Mouse (Mus musculus) urinary bladder, adult 18-20 months (tissue): Measurements from ENCODE around the gene Cfap100.

ENCODE experiments used
- DNase-seq, 2 experiments: peaks; one replicate each; pipeline ENCODE4 v3.0.0; 2022; ENCODE audit warnings: low spot score in 2 of 2, mixed read lengths in 2 of 2

The Cfap100 gene

GRCm38 (mm10) chr6:90428380-90428974 is at the start of gene Cfap100:
Gene Cfap100 (minus strand): TSS chr6:90428797.
- peak; percentile 37 to 52 for DNase-seq

GRCm38 (mm10) chr6:90476941-90477518 is 48.4 kb upstream of the Cfap100 start:
- DNase-seq = no peak

GRCm38 (mm10) chr6:90475854-90476212 is 47.2 kb upstream of the Cfap100 start:
- DNase-seq = no peak

- no peak for DNase-seq
Observed at GRCm38 (mm10) chr6:90475176-90475853, 46.7 kb upstream of the Cfap100 start.

- no peak for DNase-seq
Observed at GRCm38 (mm10) chr6:90474361-90474750, 45.8 kb upstream of the Cfap100 start.

- no peak for DNase-seq
Observed at GRCm38 (mm10) chr6:90473630-90474360, 45.2 kb upstream of the Cfap100 start.

- DNase-seq = no peak
Observed at GRCm38 (mm10) chr6:90472697-90473096, 44.1 kb upstream of the Cfap100 start.

GRCm38 (mm10) chr6:90472079-90472478 is 43.5 kb upstream of the Cfap100 start:
- no peak for DNase-seq

- DNase-seq = no peak
Observed at GRCm38 (mm10) chr6:90470947-90471541, 42.4 kb upstream of the Cfap100 start.

- DNase-seq = no peak
Observed at GRCm38 (mm10) chr6:90470255-90470654, 41.7 kb upstream of the Cfap100 start.

- DNase-seq = no peak
Observed at GRCm38 (mm10) chr6:90469041-90469440, 40.4 kb upstream of the Cfap100 start.

GRCm38 (mm10) chr6:90468216-90468615 is 39.6 kb upstream of the Cfap100 start:
- DNase-seq = no peak

- no peak for DNase-seq
Observed at GRCm38 (mm10) chr6:90466847-90467410, 38.3 kb upstream of the Cfap100 start.

GRCm38 (mm10) chr6:90466079-90466478 is 37.5 kb upstream of the Cfap100 start:
- peak; percentile 13 to 65 for DNase-seq

GRCm38 (mm10) chr6:90465028-90465640 is 36.5 kb upstream of the Cfap100 start:
- DNase-seq = no peak

GRCm38 (mm10) chr6:90463890-90464421 is 35.4 kb upstream of the Cfap100 start:
- no peak for DNase-seq

GRCm38 (mm10) chr6:90463228-90463862 is 34.7 kb upstream of the Cfap100 start:
- DNase-seq = peak; percentile 75 to 89

GRCm38 (mm10) chr6:90462841-90463227 is 34.2 kb upstream of the Cfap100 start:
- peak in 1 of 2 experiments; percentile 14 for DNase-seq

- DNase-seq = peak; percentile 69
Observed at GRCm38 (mm10) chr6:90462181-90462706, 33.6 kb upstream of the Cfap100 start, which contains the start of gene Klf15. Gene Klf15 (plus strand): TSS chr6:90462576.

- no peak for DNase-seq
Observed at GRCm38 (mm10) chr6:90461771-90462170, 33.2 kb upstream of the Cfap100 start.
